8 mouse cellular contexts compared by ENCODE assay signal in genomic region chr14:21750008-21750880, GRCm38 (mm10). TPM values are rescaled to one million over a fixed set of nuclear protein-coding genes. Genes with fewer than 3 reads are reported as not detected.
DNase-seq lines count a peak whose midpoint lies in the region; ATAC-seq and TF ChIP-seq lines count a peak whose summit lies in the region.

Samd8 (plus strand) TSS chr14:21750531.

- H3K36me3 ChIP-seq in hindbrain, embryonic 16.5 days (ENCODE audit: control insufficient read depth, insufficient read depth, low read length), result no peaks in the 10 kb centered on the region

- H3K4me1 ChIP-seq in hindbrain, embryonic 16.5 days (ENCODE audit: control insufficient read depth, insufficient read depth, low read depth, low read length), result peaks cover 16% of the 10 kb centered on the region

- H3K27ac ChIP-seq in gastrocnemius, adult 2 months, result peak within 1 kb of the TSS; percentile 96
- peak within 1 kb of the TSS; percentile 92 for H3K27ac ChIP-seq in hindbrain, embryonic 16.5 days (ENCODE audit: low read depth, low read length)

- peak; percentile 81 for ATAC-seq in activated CD4-positive, CD25-positive, alpha-beta regulatory T cell, adult 4 months
- peak; percentile 69 for ATAC-seq in common myeloid progenitor, adult 5-6 weeks (replicated peaks; ENCODE audit: low read depth, poor library complexity, severe bottlenecking)
- ATAC-seq in hindbrain, embryonic 16.5 days, result peak; percentile 89

- peak within 1 kb of the TSS; percentile 91 for H3K4me3 ChIP-seq in gastrocnemius, adult 2 months
- peak within 1 kb of the TSS; percentile 100 for H3K4me3 ChIP-seq in hindbrain, embryonic 16.5 days (ENCODE audit: low read length)

- peak within 1 kb of the TSS; percentile 93 for H3K9ac ChIP-seq in hindbrain, embryonic 16.5 days (ENCODE audit: low read depth, low read length)

- TF ChIP-seq CTCF in gastrocnemius, adult 2 months (IDR thresholded peaks at IDR 0.05), result no peak

- peak; percentile 93 for DNase-seq in gastrocnemius, adult 2 months
- peak; percentile 80 for DNase-seq in left cerebral cortex, adult 11 months (ENCODE audit: low spot score)
- peak; percentile 89 for DNase-seq in lung, postnatal 4 days
- DNase-seq in retina, postnatal 1 day, result peak; percentile 93
- DNase-seq in urinary bladder, adult 18-20 months (ENCODE audit: low spot score in 2 of 2), result peak; percentile 69 to 70

- intact Hi-C loops in gastrocnemius, adult 2 months (cut with DNase I), result loop anchor here (2.0 to 5.0 kb wide), 2 partner anchors 81 to 97 kb away; partner anchors contain the start of gene Comtd1

- no peaks in the 10 kb centered on the region for H3K9me3 ChIP-seq in hindbrain, embryonic 16.5 days (ENCODE audit: control insufficient read depth, low read length)

- peak within 1 kb of the TSS; percentile 73 for H3K4me2 ChIP-seq in hindbrain, embryonic 16.5 days (ENCODE audit: low read length)

- H3K27me3 ChIP-seq in hindbrain, embryonic 16.5 days (replicated peaks; ENCODE audit: control insufficient read depth, insufficient read depth, low read length), result no peaks in the 10 kb centered on the region

- WGBS in hindbrain, embryonic 16.5 days, result 6% methylated on average over 52 of the region's 52 CpGs

RNA-seq across cellular contexts. Expression of gene Samd8, which starts in this region (rescaled TPM):
- 1 to 10 TPM; 4.0 to 5.1 TPM for polyA plus RNA-seq in activated CD4-positive, CD25-positive, alpha-beta regulatory T cell, adult 4 months (2017; shearing (Covaris generic))
- total RNA-seq in common myeloid progenitor, adult 5-6 weeks (2017), result 7.2 and 9.1 TPM in 2 replicates
- total RNA-seq in gastrocnemius, adult 2 months (2021), result 10 to 100 TPM; 57.3 to 63.4 TPM
- polyA plus RNA-seq in hindbrain, embryonic 16.5 days (2015; fragmentation: Nextera tagmentation; extraction: Ambion mirVana), result 20.4 TPM in 2 replicates

Comparison
In these comparisons a context has a peak if more than half of its experiments do, and no peak if none do; other contexts are left out.
1. Peak in every context shown above with its lines: DNase-seq, ATAC-seq, H3K4me3 ChIP-seq and H3K27ac ChIP-seq.